Mouse (Mus musculus): ENCODE data around the gene Serping1. TPM values are rescaled to one million over a fixed set of nuclear protein-coding genes. Genes with fewer than 3 reads are reported as not detected.

Serping1 gene
- total RNA-seq, 2 experiments from 2014 or later: 46.7 to 59.3 TPM

DNA sequence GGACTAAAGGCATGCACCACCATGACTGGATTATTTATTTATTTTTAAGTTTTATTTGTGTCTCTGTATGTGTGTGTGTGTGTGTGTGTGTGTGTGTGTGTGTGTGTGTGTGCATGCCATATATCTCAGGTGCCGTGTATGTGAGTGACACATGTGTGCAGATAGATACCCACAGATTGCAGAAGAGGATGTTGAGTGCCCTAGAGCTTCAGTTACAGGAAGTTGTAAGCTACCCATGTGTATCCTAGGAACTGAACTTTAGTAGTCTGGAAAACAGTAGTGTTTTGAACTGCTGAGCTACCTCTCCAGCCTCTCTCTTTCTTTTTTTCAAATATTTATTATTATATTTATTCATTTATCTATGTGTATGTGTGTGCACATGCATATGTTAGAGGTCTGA lies 8.1 kb upstream of the Serping1 start:
- no peak for DNase-seq

GRCm38 (mm10) chr2:84779210-84779609 lies 4.0 kb upstream of the Serping1 start:
- no peak for DNase-seq

- no peak for DNase-seq
These were observed 2.5 kb upstream of the Serping1 start for GRCm38 (mm10) chr2:84777706-84778105.

DNA sequence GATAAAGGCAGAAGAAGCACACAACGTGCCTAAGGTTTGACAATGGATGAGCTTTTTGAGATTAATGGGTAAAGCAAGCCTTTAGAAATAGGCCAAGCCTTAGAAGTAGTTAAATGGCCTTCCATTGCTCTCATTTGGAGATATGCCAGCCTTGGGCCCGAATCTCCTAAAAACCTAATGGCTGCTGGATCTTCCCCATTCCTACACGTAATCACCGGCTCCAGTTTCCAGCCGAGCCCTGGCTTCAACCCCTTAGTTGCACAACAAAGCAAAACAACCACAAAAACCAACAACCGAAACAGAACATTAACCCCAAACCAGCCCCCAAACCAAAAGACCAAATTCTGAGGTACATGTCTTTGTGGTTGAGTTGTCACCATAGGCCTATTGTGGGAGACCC lies 421 bp upstream of the Serping1 start:
- peak; percentile 48 for DNase-seq

DNA sequence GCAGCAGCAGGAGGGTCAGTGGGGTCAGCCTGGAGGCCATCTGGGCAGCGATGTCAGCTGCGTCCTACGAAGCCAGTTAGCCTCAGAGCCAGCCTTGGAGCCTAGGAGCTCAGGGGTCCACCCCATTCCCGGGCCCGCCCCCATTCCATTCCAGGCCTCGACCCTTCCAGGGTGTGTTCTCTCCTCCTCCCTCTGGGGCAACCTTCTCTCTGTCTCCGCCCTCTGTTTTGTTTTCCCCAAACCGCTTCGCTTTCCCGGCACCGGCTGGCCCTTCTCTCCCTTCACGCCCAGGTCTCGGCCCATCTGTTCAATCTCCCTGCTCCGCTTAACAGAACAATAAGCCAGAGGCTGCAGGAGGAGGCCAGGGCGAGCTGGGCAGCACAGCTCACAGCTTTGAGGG lies 493 bp downstream of the Serping1 start:
- DNase-seq: peak; percentile 87

DNA sequence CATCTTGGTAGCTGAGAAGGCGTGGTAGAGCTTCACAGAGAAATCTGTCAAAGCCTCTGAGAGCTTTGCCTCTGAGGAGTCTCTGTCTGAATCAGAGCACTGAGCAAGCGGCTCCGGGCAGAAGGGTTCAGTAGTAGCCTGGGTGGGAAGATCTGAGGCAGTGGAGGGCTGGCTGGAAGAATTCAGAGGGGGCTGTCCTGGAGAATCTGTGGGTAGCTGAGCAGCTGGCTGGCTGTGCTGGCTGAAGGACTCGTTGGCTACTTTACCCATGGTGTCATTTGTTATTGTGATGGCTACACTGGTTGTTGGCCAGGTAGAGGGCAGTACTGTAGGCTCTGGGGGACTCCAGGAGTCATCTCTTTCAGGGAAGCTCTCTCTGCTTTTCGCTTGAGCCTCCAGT lies 2.0 kb downstream of the Serping1 start:
- DNase-seq: peak; percentile 19

DNA sequence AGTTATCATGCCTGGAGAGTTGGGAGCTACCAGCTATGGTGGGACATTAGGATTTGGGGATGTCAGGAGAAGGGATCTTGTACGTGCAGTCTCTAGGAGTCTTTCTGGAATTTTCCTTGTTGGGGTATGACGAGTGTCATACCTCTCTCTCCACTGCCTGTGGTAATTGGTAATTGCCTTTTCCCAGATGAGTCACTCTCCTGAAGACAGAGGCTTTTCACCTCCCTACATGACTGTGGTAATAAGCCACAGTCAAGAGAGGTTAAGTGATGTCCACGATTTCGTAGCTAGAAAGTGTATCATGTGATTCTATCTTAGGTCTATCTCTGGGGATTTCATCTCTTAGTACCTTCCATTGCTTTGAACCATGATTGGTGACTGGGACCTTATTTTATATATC lies 2.8 kb downstream of the Serping1 start:
- DNase-seq: no peak

DNA sequence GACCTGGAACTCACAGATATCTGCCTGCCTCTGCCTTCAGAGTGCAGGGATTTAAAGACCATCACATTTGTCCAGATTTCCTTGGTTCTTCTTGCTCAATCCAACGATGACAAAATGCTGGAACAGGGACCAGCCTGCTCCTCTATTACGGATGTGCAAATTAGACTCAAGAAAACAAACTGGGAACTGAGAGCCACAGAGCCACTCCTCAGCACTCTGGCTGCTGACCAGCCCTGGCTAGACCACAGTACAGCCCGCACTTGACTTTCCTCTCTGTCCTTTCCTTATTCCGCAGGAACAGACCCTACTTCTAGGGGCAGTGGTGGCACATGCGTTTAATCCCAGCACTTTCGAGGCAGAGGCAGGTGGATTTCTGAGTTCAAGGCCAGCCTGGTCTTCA lies 4.7 kb downstream of the Serping1 start:
- peak; percentile 69 for DNase-seq

DNA sequence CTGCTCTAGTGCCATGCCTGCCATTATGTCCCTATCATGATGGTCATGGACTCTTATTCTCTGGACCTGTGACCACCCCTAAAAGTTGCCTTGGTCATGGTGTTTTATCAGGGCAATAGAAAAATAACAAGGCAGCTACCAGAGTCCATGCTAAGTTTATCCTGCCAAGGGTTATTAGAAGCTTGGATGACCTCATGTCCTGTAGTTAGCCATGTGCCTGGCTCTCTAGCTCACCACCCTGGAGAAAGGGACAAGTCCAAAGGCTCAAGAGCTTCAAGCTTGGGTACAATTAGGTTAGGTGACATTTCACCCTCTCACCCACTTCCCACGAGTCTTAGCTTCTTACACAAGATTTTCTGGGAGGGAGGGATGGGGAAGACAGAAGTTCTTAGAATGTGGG lies 12.4 kb downstream of the Serping1 start:
- no peak for DNase-seq

DNA sequence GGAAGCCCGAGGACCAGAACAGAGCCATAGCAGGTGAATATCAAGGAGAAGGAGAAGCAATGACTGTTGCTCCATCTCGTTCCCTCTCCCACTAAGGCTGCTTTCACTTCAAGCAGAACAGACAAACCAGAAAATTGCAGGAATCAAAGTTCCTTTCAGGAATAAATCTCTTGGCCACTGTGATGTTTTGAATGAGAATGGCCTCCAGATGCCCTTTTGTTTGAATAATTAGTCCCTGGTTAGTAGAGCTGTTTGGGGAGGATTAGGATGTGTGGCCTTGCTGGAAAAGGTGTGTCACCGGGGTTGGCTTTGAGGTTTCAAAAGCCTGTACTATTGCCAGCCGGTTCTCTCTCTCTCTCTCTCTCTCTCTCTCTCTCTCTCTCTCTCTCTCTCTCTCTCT lies 12.9 kb downstream of the Serping1 start:
- no peak for DNase-seq

DNA sequence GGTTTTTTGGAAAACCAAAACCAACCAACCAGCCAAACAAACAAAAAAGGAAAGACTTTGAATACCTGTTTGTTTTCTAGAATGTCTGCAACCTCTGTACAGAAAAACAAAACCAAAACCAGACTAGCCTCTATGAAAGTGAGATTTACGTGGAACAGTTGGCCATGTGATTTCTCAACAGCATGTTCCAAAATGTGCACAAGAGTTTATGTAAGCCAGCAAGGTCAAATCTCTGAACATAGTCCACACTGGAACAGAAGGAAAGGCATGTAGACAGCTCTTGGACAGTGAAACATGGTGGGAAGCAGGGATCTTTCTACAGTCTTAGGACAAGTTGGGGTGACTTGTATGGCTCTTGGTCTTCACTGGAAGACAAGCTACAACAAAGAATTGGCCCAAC lies 13.4 kb downstream of the Serping1 start:
- DNase-seq: no peak

GRCm38 (mm10) chr2:84761309-84761708 lies 13.9 kb downstream of the Serping1 start:
- no peak for DNase-seq

DNA sequence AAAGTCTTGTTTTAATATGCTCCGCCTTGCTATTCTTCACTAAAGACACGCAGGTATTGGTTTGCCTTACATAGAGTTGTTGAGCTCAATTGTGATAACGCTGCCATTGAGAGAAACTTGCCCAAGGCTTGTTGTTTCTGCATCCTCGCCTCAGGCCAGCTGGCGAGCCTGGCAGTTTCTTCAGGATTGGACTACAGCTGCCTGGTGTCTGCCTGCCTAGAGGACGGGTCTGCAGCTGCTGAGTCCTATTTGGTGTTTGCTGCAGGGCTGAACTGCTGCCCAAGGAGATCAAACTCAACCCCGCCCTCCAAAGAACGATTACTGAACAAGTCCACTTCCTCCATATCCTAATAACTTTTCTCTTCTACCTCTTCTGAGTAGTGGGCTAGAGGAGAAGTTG lies 14.5 kb downstream of the Serping1 start:
- DNase-seq: no peak

DNA sequence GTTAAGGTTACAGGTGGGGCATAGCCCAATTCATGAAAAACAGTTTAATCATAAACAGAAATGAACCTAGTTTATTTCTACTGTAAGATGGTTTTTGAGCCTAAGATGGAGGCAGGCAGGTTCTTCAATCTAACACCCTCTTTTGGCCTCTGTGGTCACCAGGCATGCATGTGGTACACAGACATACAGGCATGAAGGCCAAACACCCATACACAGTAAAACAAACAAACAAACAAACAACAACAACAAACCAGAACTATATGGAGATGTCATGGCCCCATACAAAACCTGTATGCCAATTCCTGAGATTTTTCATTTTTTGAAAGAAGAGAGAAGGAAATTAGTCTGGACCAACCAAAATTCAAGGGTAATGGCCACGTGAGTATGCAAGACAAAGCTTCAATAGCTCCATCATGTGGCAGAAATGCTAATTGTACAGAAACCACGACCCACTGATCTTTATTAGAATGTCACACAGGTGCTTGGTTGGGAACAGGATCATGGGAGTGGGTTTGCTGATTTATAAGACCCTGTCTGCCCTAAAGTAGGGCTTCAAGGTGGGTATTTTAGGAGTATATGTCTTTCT lies 16.6 kb downstream of the Serping1 start:
- DNase-seq: no peak

DNA sequence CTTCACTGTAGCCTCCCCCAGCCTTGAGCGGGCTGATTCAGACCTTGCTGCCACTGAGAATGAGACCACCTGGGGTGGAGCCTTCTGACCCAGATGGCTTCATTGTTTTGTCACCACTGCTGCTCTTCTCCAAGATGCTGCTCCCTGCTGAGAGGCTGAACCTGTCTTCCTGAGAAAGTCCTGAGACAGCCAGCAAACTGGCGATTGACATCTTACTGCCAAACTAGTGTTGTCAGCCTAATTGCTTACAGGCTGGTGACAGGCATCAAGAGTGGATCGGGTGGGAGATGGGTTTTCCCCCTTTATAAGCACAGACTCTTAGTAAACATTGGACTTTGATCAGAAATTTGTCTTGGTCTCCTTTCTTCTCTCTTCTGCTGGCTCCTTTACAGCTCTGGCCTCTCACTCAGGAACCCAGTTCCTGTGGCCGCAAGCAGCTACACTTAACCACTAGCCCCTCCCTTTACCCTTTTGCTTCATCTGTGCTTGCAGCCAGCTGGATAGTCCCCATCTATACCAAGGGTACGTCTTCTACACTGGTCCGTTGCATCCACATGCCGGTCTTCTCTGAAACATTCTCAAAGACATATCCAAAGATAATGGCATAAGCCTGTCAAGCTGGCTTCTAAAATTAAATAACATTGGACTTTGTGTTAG lies 18.1 kb downstream of the Serping1 start:
- no peak for DNase-seq

DNA sequence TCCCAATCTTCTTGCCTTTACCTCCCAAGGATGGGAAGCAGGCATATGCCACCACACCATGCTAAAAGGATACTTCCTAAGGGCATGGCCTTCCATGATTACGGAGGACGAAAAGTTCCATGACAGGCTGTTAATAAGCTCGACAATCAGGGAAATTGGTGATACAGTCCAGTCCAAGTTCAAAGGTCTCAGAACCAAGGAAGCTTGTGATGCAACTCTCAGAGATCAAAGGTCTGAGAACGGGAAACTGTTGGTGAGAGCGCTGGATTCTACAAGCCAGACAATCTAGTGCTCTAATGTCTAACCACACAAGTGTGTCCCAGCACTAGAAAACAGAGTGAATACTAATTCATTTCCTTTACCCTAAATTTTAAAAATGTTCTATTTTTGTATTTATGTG lies 19.0 kb downstream of the Serping1 start:
- DNase-seq: no peak

DNA sequence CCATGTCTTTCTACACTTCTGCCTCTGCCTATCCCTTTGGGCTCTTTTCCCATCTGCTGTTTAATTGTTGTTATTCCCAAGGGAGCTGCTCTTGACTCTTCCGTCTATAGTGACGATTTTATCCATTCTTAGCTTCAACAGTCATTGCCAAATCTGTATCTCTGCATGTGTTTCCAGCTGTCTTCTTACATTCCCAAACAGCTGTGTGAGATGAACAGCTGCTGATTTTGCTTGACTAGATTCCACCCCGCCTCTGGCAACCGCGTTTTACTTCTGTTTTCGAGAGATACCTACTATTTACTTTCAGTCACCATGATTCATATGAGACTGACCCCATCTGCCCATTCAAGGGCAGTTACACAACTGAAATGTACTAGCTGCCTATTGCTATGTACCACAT lies 25.1 kb downstream of the Serping1 start:
- DNase-seq: no peak

DNA sequence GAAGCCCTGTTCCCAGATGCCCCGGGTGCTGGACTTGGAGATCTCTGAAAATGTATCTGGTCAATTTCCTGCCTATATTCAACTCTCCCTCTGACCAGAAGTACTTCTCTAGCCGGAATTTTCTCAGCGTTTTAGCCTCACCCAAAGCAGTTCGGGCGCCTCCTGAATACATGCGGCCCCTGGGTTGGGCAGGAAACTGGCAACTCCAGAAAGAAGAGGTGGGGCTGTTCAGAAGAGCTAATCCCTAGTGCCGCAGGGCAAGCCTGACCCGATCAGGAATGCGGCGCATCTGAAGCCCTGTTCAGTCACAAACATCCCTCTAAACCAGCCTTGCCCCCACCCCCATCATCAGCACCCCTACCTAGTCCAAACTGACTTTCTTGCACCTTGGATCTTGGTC lies 31.1 kb downstream of the Serping1 start:
- DNase-seq: no peak

DNA sequence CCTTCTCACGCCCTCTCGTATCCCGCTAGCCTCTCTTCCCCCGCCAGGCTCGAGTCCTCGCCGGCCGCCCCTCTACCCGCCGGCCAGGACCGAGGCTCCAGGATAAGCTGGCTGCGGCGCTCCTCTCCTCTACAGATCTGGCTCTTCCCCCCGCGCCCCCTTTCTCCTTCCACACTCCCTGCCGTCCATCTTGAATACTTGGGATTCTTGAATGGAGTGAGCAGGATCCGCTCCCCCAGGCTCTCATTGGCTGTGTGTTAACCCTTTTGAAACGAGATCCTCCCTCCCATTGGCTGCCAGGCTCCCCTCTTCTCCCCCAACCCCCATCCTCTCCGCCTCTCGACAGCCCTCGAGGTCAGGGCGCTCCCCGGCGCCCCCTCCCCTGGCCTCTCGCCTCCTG lies 31.7 kb downstream of the Serping1 start, which contains the start of gene Gm19426:
Gene Gm19426 (minus strand): TSS at position 95 of the 400 bp plus-strand sequence.
- peak; percentile 60 for DNase-seq

DNA sequence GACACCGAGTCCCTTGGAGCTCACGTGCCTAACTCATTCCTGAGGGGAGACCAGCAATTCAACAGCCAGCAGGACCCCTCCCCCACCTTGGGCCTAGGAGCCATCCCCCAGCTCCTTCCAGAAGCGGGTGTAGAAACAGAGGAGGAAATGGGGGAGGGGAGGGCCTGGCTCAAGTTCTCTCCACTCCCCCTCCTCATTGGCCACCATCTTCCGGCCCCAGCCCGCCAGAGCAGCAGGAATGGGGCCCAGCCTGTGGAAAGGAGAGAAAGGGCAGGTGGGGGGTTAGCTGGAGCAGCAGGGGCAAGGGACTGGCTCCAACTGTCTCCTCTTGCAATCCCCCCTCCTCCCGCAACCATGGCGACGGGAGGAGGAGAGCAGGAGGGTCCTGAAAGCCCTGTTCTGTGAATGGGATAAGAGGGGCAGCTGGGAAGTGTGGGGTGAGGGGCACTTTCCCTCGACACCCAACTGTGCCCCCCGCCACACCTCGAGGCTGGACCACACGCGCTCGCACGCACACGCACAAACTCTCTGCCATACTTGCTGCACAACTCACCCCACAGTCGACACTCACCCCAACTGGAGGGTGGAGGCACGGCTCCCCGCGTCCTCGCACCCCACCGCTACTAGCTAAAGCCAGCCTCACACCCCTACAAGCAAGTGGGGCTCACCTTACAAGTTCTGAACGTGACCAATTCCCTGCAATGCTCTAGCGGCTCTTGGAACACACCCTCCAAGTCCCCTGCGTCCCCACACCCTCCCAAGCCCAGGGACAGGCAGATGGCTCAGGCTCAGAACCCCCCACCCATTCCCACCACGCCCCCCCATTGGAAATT lies 32.6 kb downstream of the Serping1 start:
- no peak for DNase-seq

GRCm38 (mm10) chr2:84741841-84742450 lies 33.3 kb downstream of the Serping1 start:
- no peak for DNase-seq

DNA sequence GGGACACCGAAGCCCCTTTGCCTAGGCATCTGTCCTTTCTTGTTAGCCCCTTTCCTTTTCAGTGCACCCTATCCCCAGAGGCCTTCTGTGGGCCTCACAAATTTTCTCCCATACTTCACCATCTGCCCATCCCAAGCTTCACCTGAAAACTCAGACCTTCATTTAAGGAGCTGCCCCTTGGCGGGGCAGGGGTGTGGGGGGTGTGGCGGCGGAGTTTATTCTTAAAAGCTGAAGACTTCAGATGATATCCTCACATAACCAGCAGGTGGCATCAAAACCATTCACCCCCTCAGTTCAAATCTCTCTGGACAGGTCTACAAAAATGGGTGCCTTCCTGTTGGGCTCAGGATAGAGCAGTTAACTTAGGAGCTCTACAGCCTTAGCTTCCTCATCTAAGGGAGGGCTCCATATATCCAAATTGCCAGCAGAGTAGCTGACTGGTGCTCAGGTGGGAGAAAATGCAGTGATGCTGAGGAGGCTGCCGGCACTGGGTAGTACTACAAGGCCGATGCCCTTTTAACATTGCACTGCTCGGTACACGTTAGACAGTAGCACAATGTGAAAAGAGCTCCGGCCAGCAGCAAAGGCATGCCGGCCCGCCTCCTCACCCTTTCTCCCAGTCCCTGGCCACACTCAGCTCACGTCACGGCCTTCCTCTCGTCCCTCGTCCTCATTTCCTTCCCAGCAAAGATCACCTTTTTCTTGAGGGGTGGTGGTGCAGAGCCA lies 34.5 kb downstream of the Serping1 start:
- no peak for DNase-seq

Data from gastrocnemius, postnatal 25 days (tissue).